Mouse (Mus musculus) mammary gland, adult 2 months (tissue): ENCODE measurements around the gene Olfr796. TPM values are rescaled to one million over a fixed set of nuclear protein-coding genes. Genes with fewer than 3 reads are reported as not detected.

Experiments used
- polyA plus RNA-seq: library from polyadenylated mRNA; depleted of rRNA; stranded (reverse); fragments of >200 nt; gene quantifications from 2 replicates; pipeline ENCODE4 v1.2.3, GENCODE M21; 2012; ENCODE audit warnings: low replicate concordance; rRNA removed

Gene Olfr796
- not detected in 2 replicates for polyA plus RNA-seq

DNA sequence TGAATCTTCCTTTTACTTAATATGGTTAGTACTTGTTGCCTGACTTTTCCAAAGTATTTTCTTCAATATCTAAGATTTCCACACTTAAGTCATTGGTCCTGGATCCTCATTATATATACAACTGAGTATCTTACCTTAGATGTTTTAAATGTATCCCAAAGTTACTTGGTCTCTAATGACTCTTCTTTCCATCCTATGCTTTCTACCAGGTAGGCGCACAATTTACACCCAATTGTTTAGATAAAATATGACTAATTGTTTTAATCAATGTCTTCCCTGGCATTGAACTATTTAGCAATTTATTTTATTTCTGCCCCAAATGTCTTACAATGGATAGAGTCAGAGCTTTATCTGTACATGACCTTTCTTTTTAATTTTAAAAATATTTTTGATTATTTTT lies at the start of gene Olfr796:
TSS of gene Olfr796 (minus strand) at position 101 of the 400 bp plus-strand sequence.

GRCm38 (mm10) chr10:129657394-129657793 lies 45.0 kb upstream of the Olfr796 start, which contains the start of gene Olfr800:
Gene Olfr800, plus strand, starts transcription at chr10:129657694.

DNA sequence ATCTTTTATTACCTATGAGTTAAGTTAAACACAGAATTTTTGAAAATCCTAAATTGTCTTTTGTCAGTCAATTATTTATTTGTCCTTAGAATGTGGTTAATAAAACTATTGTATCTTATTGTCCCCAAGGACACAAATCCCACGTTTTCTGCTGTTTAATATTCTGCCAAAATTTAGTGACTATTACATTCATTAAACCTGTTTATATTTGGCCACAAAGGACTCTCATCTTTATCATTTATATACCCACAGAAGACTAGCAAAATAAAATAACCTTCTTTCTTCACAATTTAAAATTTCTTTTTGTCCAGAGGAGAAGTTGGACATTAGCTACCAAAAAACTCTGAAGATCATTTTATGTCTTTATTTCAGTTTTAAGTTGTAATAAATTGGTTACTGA lies 24.8 kb upstream of the Olfr796 start, which contains the start of gene Olfr799:
TSS of gene Olfr799 (plus strand) at position 301 of the 400 bp plus-strand sequence.

DNA sequence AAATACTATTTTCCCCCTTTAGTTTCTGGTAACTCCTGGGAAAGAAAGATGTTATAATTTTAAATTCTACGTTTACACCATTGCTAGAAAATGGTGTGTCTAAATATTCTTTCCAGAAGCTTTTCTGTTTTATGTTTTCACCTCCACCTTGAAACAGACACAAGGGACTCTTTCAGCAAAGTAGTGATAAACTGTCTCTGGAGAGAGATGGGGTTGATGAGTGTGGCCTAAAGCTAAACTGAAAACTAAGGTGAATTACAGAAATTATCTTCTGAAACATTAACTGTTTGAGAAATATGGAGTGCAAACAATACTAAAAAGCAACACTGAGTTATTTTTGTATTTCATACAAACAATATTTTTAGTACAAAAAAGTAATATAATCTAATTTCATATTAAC lies 15.5 kb upstream of the Olfr796 start, which contains the start of gene Olfr798:
TSS of gene Olfr798 (minus strand) at position 101 of the 400 bp plus-strand sequence.

GRCm38 (mm10) chr10:129567355-129567754 lies 45.0 kb downstream of the Olfr796 start, which contains the start of gene Olfr794:
Gene Olfr794, plus strand, starts transcription at chr10:129567655.

Other genes starting within 250 kb of the Olfr796 start
- 0.06 TPM in 1 of 2 replicates, not detected in the other for gene Olfr784, start 228.5 kb downstream of the Olfr796 start, polyA plus RNA-seq
- gene Olfr785, start 207.1 kb downstream of the Olfr796 start, polyA plus RNA-seq: not detected in 2 replicates
- gene Olfr786, start 185.3 kb downstream of the Olfr796 start, polyA plus RNA-seq: not detected in 2 replicates
- gene Olfr787, start 150.7 kb downstream of the Olfr796 start, polyA plus RNA-seq: not detected in 2 replicates
- not detected in 2 replicates for gene Olfr788, start 141.6 kb downstream of the Olfr796 start, polyA plus RNA-seq
- gene Olfr789, start 127.8 kb downstream of the Olfr796 start, polyA plus RNA-seq: not detected in 2 replicates
- not detected in 2 replicates for gene Olfr790, start 114.1 kb downstream of the Olfr796 start, polyA plus RNA-seq
- not detected in 2 replicates for gene Olfr791, start 90.8 kb downstream of the Olfr796 start, polyA plus RNA-seq
- gene Olfr792, start 73.4 kb downstream of the Olfr796 start, polyA plus RNA-seq: not detected in 2 replicates
- gene Olfr794, start 44.9 kb downstream of the Olfr796 start, polyA plus RNA-seq: not detected in 2 replicates
- not detected in 2 replicates for gene Olfr798, start 15.4 kb upstream of the Olfr796 start, polyA plus RNA-seq
- gene Olfr799, start 24.9 kb upstream of the Olfr796 start, polyA plus RNA-seq: not detected in 2 replicates
- not detected in 2 replicates for gene Olfr800, start 45.1 kb upstream of the Olfr796 start, polyA plus RNA-seq
- gene Olfr801, start 61.3 kb upstream of the Olfr796 start, polyA plus RNA-seq: not detected in 2 replicates
- gene Olfr802, start 75.6 kb upstream of the Olfr796 start, polyA plus RNA-seq: not detected in 2 replicates
- gene Olfr803, start 81.7 kb upstream of the Olfr796 start, polyA plus RNA-seq: not detected in 2 replicates
- gene Olfr804, start 90.6 kb upstream of the Olfr796 start, polyA plus RNA-seq: not detected in 2 replicates
- gene Olfr805, start 116.8 kb upstream of the Olfr796 start, polyA plus RNA-seq: not detected in 2 replicates
- gene Olfr806, start 129.4 kb upstream of the Olfr796 start, polyA plus RNA-seq: not detected in 2 replicates
- gene Olfr807, start 145.2 kb upstream of the Olfr796 start, polyA plus RNA-seq: not detected in 2 replicates
- gene Olfr808, start 152.9 kb upstream of the Olfr796 start, polyA plus RNA-seq: not detected in 2 replicates
- not detected in 2 replicates for gene Olfr809, start 162.1 kb upstream of the Olfr796 start, polyA plus RNA-seq
- not detected in 2 replicates for gene Olfr810, start 182.3 kb upstream of the Olfr796 start, polyA plus RNA-seq
- gene Olfr811, start 191.8 kb upstream of the Olfr796 start, polyA plus RNA-seq: not detected in 2 replicates
- not detected in 2 replicates for gene Olfr812, start 233.5 kb upstream of the Olfr796 start, polyA plus RNA-seq
- not detected in 2 replicates for gene Olfr813, start 242.8 kb upstream of the Olfr796 start, polyA plus RNA-seq